Mouse (Mus musculus) forelimb bud, embryonic 11.5 days (tissue): Measurements from ENCODE around the gene Pitpna.

Experiments used
- DNase-seq: peaks from one replicate; pipeline ENCODE4 v3.0.0-alpha.2; 2012; ENCODE audit warnings: low read depth, low spot score

The Pitpna gene

DNA sequence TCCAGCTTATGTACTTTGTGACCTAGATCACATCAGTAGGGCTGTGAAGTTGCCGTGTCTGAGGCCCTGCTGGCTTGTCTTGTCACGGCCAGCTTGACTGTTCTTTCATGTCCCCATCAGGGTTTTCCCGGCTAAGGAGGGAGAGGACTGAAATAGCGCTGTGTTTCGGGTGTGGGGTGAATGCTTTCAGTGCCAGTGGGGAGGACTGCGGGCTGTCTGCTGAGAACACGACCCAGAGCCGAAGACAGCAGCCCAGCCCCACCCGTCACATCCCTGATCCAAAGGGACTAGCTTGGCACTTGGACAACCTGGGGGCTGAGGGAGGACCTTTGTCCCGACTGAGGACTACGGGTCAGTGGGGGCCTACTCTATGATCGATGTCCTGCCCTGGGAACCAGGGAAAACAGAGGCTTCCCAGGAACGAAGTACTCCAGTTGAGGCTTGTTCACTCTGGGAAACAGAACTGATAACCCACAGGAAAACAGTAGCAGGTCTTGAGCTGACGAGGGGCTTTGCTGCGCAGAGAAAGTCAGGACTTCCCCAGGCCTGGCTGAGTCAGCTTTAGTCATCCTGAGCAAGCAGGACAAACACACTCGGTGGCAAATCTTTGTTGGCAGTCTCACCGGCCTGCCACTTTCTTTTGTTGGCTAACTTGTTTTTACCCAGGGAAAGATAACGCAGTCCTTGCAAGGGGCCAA is 23.9 kb upstream of the Pitpna start:
- no peak for DNase-seq

- no peak for DNase-seq
These were observed 22.0 kb upstream of the Pitpna start for GRCm38 (mm10) chr11:75565849-75566248.

DNA sequence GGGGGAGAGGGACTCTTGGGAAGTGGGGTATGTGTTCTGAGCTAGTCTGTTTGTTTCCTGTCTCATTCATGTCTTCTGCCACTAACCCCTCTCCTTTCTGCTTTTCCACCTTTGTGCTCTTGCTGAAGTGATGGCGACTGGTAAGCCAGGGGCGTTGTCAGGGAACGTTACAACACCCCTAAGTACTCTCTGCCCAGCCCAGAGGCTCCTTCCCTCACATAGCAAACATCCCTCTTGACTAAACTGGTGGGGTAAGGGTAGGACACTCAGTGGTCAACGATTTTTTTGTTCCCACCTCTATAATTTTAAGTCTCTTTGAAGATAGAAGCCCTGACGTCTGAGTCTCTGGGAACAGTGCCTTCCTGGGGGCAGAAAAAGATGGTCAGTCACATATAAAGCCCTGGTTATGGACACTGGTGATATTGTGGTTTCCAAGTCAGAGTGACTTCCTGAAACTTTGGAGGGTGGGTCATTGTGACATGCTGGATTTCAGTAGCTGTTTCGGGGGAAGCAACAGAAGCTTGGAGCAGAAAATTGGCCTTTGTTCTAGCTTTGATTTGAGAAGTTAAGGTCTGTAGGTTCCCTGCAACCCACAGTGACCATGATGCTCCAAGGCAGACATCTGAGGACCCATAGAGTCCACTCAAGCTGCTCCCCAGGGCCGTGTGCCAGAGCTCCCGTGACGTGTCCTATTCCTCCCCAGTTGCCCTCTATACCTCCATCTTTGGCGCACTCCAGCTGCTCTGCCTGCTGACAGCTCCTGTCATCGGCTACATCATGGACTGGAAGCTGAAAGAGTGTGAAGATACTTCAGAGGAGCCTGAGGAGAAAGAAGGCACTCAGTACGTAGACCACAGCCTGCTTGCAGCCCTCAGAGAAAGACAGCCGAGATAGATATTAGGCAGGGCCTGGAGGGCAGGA is 21.4 kb upstream of the Pitpna start:
- DNase-seq = no peak

GRCm38 (mm10) chr11:75567346-75568114 is 20.4 kb upstream of the Pitpna start:
- no peak for DNase-seq

DNA sequence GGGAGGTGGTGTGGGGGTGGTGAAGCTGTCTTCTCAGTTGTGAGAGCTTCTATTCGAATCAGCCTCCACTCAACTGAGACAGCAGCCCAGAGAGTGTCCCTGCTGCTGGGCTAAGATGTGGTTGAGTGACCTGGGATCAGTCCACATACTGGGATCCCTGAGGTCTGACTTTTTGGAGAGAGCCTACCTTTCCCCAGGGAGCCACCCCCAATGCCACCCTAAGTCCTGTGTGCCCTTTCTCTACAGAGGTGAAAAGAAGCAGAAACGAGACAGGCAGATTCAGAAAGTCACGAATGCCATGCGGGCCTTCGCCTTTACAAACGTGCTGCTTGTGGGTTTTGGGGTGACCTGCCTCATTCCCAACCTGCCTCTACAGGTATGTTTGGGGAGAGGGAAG is 19.8 kb upstream of the Pitpna start:
- DNase-seq = no peak

DNA sequence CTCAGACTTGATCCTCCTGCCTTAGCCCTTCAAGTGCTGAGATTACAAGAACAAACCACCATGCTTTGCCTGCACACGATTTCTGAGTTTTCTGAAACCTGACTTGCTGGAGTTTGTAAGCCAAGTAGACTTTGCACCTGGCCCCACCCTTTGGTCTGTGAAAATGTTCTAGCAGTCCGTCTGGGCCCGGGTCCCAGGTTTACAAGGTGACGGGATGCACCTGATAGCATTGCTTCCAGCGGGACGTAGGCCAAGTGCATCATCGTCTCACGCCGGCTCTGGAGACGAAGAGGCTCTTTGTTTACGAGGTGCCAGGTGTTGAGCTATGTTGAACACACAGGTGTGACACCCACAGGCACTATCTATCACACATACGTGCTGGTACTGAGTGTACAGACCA is 18.9 kb upstream of the Pitpna start:
- no peak for DNase-seq

GRCm38 (mm10) chr11:75570375-75571125 is 17.3 kb upstream of the Pitpna start:
- DNase-seq = no peak

DNA sequence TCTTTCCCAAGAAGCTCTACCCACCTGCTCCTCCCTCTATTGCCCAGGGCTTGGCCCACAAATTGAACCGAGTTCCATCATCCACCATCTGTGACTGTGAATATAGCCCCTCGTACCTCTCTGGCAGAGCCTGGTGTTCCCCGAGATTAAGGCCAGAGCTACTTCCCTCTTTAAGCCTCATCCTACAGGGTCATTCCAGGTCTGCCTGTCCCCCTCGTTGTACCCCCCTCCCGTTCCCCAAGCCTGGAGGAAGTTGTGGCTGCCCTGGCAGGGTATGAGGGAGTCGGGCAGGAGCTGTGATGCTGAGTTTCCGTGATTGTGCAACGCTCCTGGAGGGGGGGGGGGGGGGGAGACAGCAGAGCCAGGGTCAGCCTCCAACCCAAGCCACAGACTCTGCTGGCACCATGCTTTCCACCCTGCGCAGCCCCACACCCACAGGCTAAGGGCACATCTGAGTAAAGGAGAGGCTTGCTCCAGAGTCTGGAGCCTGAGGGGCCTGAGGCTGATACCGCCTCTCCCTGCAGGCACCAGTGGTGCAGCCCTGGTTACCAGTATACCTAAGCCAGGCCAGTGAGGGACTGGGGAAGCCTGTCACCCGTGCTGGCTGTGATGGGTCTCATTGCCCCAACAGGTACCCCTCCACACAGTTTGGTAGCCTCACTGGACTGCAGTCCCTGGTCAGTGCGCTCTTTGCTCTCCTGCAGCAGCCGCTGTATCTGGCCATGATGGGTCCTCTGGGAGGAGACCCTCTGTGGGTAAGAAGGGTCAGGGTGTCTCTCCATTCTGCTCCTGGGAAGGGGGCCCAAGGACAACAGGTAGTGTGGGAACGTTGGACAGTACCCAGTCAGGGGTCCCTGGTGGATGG is 16.5 kb upstream of the Pitpna start:
- no peak for DNase-seq

GRCm38 (mm10) chr11:75572301-75572791 is 15.6 kb upstream of the Pitpna start:
- DNase-seq = no peak

DNA sequence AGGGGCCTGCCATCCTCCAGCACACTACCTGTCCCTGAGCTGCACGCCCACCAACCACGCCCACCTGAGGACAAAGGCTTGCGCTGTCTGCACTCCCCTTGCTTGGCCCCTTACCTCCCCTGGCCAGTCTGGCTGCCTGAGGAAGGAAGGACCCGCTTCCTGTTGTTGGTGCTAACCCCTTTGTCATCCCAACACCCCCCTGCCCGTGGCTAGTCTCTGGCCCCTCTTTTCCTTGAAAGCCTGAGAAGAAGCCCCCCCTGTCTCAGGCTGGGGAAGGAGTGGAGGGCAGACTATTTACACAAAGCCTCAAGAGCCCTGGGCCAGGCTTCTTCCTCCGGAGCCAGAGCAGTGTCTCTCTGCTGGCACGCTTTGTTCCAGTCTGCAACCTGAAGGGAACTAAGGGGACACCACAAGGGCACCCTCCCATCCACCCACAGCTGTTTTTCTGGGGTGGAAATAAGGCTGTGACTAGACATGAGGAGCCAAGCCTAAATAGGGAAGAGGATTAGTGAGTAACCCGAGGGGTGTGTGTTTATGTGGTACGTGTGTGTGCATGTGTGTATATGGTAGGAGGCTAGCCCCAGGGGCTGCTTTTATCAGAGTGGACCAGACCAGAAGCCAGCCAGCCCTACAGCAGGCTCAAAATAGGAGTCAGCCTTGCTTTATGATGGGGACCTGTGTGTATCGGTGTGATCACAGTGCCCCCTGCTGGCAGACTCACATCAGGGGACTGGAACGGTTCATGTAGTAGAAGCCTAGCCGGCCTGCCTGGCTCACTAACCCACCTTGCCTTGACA is 14.8 kb upstream of the Pitpna start:
- peak; percentile 96 for DNase-seq

DNA sequence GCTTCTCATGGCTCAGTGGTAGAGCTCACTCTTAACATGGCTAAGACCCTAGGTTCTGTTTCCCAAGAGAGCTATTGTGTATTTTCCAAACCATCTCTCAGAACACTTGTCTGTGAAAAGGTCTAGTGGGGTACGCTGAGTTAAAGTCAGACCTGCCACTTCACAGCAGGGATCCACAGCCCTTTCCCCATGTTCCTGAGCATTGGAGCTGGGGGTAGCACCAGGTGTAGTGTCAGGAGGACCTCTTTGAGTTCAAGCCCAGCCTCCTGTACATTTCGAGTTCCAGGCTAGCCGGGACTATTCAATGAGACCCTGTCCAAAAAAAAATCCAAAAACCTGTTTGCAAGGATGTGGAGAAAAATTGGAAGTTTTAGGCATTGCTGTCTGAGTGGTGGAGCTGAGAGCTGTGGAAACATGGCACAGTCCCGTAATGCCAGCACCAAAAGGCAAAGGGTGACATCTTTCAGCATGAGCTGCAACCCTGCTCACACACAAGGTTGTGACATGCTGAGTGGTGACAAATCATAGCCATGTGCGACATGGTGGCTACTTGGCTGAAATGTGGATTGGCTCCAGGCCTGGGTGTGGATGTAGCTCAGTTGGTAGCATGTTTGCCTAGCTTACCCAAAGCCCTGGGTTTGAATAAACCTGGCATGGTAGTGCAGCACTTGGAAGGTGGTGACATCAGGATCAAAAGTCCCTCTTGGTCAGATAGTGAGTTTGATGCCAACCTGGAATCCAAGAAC is 13.3 kb upstream of the Pitpna start:
- DNase-seq = no peak

DNA sequence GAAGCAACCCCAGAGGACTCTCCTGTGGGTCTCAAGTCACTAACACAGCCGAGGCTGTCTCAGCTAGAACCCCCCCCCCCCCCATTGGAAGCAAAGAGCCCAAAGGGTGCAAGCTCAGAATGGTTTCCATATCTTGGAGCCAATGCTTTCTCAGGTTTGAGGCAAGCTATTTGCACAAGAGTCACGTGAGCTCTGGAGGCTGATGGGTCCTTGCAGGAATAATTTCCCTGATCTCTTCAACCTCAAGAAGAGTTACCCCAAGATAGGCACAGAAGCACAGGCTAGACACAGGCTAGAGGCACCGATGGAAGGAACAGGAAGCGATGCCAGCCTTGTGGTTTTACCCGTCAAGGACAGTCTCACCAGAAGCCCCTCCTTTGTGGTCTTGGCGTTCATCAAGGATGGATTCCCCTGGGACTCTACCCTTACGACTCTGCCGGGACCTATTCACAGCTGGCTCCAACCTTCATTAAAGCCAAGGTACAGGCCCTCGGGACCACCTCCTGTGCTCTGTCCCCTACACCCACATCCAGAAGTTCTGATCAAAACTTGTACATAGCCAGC is 12.3 kb upstream of the Pitpna start:
- no peak for DNase-seq

- DNase-seq = no peak
These were observed 9.3 kb upstream of the Pitpna start for GRCm38 (mm10) chr11:75578609-75579008.

DNA sequence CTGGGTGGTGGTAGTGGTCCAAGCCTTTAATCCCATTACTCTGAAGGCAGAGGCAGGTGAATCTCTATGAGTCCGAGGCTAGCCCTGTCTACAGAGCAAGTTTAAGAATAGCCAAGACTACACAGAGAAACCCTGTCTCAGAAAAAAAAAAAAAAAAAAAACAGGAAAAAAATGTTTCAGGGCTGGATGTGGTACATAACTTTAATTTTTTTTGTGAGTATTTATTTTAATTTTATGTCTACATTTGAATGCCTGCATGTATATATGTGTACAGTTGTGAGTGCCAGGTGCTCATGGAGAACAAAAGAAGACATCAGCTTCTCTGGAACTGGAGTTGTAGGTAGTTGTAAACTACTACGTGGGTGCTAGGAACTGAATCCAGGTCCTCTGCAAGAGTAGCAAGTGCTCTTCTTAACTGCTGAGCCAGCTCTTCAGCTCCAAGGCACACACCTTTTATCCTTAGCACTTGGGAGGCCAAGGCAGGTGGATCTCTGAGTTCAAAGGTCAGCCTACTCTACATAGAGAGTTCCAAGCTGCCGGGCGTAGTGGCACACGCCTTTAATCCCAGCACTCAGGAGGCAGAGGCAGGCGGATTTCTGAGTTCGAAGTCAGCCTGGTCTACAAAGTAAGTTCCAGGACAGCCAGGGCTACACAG is 6.3 kb upstream of the Pitpna start:
- no peak for DNase-seq

DNA sequence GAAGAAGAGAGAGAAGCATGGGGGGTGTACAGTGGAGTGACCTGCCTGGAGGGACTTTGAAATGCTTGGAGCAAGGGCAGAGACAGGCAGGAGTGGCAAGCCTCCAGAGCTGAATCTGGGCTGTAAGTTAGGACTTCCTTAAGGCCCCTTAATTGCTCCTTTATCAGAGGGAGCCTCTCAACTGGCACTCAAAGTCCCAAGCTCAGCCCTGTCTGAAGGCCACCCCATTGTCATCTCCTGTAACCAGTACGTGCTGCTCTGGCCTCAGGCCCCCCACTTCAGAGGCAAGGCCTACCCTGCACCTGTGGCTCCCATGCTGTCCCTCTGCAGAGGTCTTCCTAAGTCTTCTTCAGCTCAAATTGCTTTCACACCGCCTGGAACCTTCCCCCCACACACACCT is 4.4 kb upstream of the Pitpna start:
- DNase-seq = no peak

GRCm38 (mm10) chr11:75585061-75585460 is 2.8 kb upstream of the Pitpna start:
- DNase-seq = no peak

GRCm38 (mm10) chr11:75585978-75586377 is 1.9 kb upstream of the Pitpna start:
- DNase-seq = no peak

DNA sequence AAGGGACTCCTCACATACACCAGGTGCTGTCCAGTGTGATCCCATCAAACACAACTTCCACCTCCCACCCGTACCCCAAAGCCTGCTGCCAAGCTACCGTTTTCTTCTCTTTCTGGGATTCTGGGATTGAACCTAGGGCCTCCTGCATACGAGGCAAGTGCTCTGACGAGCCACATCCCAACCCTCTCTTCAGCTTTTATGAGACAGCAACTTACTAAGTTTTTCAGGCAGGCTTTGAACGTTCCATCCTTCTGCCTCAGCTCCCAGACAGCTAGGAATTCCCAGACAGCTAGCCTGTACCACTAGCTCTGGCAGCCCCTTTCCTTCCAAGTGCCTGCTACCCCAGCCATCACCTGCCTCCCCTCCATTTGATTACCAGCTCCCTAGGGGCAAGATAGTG is 934 bp upstream of the Pitpna start:
- no peak for DNase-seq
